Mouse (Mus musculus) c-Kit-positive CD71-positive TER-119-positive erythroid progenitor cells, embryonic 14.5 days (primary cell): ENCODE measurements at regions not wholly inside any gene's neighbourhood (a gene's known extent, or its start where the extent isn't known, plus 50 kb on each side); places are given as distances from the start of the nearest gene placed in this dataset.
"Not testable (repeated sequence)": the region's sequence is repeated elsewhere in the genome, so short reads cannot be mapped to it uniquely, and the experiment has no call there.

ENCODE experiments used
- DNase-seq: peaks from one replicate; pipeline ENCODE4 v3.0.0-alpha.2; 2013; ENCODE audit warnings: low spot score

DNA sequence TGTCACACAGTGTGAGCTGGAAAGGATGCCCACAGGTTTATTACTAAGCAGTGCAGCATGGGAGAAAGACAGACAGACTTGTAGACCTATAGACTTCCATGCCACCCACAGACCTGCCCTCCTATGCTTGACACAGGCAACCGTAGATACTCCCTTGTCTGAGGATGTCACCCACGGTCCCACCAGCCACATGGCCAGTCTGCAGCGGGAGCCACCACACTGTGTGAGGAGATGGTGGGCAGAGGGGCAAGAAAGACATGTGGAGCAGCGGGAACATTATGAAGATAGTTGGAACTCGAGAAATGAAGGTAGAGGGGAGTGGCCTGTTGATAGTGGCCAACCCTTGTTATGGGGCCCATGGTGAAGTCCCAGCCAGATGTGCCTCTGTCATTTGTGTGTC, 244.0 kb upstream of the Tusc1 start:
- DNase-seq: no peak

DNA sequence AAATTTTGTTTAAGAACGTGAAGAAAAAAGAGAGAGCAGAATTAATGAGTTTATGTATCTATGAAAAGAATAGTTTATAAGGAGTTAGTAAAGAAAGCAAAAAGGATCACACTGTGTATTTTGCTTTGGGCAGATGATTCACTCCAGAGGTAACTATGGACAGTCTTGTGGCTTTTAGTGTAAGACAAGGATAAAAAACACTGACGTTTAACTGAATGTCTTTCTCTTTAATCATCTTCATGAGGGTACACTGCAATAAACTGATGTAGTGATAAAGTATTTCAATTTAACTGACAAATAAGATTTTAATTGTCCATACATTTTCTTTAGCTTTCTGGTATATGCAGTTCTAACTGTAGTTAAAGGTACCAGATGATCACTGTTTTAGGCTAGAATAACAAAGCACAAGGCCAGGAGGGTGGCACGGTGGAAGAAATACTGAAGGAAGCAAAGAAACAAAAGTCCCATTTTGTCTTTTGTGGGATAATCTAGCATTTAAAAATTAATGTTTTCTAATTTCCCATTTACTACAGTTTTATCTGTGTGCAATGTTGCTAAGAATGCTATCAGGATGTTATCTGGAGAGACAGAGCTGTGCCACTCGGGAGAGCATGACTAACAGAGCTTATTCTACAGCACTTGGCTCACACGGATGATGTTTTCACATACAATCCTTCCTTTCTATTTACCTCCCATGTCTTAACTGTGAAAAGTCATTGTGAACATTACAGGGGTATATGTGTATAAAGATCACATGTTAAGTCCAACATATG, 232.4 kb upstream of the Tusc1 start:
- DNase-seq: no peak

DNA sequence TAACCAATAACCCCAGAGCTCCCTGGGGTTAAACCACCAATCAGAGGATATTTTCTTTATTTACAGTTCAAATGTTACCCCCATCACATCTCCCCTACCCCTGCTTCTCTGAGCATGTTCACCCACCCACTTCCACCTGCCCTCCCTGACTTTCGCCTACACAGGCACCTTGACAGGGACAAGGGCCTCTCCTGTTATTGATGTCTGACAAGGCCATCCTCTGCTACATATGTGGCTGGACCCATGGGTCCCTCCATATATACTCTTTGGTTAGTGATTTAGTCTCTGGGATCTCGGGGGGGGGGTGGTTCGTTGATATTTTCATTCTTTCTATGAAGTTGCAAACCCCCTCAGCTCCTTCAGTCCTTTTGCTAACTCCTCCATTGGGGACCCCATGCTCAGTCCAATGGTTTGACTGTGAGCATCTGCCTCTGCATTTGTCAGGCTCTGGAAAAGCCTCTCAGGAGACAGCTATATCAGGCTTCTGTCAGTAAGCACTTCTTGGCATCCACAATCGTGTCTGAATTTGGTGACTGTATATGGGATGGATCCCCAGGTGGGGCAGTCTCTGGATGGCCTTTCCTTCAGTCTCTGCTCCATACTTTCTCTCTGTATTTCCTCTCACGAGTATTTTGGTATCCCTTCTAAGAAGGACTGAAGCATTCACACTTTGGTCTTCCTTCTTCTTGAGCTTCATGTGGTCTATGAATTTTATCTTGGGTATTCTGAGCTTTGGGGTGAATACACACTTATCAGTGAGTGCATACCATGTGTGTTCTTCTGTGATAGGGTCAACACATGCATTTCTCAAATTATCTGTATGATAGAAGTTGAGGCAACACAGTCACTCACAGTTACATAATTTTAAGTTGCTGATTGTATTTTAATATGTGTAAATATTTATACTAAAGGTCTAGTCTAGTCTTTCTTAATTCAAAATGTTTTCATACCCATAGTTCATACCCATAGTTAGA, 220.8 kb upstream of the Tusc1 start:
- DNase-seq: peak; percentile 75

DNA sequence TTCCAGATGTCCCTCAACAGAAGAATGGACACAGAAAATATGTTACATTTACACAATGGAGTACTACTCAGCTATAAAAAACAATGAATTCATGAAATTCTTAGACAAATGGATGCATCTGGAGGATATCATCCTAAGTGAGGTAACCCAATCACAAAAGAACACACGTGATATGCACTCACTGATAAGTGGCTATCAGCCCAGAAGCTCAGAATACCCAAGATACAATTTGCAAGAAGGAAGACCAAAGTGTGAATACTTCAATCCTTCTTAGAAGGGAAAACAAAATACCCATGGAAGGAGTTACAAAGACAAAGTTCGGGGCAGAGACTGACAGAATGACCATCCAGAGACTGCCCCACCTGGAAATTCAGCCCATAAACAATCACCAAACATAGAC, 219.9 kb upstream of the Tusc1 start:
- DNase-seq: not testable (repeated sequence)

- no peak for DNase-seq
These were observed 217.3 kb upstream of the Tusc1 start for GRCm38 (mm10) chr4:93552489-93553160.

GRCm38 (mm10) chr4:93551086-93551485, 215.8 kb upstream of the Tusc1 start:
- DNase-seq: no peak

GRCm38 (mm10) chr4:93540588-93540987, 205.3 kb upstream of the Tusc1 start:
- peak; percentile 69 for DNase-seq

DNA sequence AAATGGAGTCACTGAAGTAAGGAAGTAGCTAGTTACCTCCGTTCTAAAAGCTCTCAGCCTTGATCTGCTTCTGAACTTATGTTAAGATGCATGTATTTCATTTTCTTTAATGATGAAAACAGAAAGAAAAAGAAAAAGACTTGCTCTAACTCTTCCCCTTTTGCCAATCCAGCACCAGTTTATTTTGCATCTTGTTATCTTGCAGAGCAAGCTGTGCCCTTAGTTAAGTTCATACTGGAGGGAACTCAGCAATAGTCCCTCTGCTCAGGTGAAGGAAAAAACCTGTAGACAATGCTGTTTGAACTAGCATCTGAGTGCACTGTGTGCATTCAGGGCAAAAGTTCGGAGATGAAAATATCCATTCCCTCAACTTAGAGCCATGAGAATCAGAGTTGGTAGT, 192.1 kb upstream of the Tusc1 start:
- DNase-seq: no peak

- no peak for DNase-seq
These were observed 185.3 kb upstream of the Tusc1 start for GRCm38 (mm10) chr4:93520454-93521100.

GRCm38 (mm10) chr4:93518925-93519324, 183.6 kb upstream of the Tusc1 start:
- DNase-seq: no peak

- DNase-seq: no peak
These were observed 175.5 kb upstream of the Tusc1 start for GRCm38 (mm10) chr4:93510771-93511170.

GRCm38 (mm10) chr4:93496871-93497270, 161.6 kb upstream of the Tusc1 start:
- peak; percentile 43 for DNase-seq

DNA sequence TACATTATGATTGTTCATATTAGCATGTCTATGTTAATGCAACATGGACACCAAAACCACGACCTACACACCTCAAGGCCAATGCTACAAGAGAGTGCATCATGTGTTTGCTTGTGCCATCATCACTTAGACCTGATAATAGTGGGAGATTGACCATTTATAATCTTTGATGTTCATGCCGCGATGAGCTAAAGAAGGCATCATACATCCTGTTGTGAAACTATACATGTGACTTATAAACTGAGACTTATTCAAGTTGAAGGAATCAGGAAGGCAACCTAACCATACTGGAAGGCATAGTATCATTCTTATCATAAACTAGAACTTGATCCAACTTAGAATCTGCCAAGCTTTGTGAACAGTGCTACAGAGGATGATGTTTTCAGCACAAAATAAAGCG, 159.0 kb upstream of the Tusc1 start:
- no peak for DNase-seq

DNA sequence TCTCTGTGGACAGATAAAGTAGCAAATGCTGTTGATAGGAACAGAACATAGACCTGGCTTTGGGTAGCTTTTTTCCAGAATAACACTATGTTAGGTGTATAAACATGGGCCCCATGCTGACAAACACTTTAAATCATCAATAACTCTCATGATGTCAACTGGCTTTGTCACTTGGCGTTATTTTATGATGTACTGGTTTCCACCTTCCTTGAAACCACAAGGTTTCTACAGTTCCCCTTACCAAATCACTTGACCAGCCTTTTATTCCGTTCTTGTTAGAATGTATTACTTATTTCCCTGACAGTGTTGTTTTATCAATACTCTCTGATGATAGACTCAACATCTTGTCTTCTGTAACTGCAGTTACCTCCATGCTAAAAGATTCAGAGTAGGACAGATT, 158.6 kb upstream of the Tusc1 start:
- no peak for DNase-seq

GRCm38 (mm10) chr4:93493326-93493725, 158.0 kb upstream of the Tusc1 start:
- no peak for DNase-seq

DNA sequence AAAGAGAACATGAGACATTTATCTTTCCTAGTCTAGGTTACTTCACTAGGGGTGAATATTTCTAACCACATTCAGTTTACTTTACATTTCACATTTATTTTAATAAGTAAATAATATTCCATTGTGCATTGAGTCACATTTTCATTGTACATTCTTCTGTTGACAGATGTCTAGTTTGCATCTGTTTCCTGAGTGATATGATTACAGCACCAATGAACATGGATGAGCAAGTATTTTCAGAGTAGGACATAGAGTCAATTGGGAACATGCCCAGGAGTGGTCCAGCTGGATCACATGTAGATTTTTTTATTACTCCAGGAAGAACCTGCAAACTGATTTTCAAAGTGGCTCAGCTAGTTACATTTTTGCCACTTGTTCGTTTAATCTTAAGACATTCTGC, 153.3 kb upstream of the Tusc1 start:
- DNase-seq: no peak

- DNase-seq: no peak
These were observed 151.1 kb upstream of the Tusc1 start for GRCm38 (mm10) chr4:93486455-93486854.

DNA sequence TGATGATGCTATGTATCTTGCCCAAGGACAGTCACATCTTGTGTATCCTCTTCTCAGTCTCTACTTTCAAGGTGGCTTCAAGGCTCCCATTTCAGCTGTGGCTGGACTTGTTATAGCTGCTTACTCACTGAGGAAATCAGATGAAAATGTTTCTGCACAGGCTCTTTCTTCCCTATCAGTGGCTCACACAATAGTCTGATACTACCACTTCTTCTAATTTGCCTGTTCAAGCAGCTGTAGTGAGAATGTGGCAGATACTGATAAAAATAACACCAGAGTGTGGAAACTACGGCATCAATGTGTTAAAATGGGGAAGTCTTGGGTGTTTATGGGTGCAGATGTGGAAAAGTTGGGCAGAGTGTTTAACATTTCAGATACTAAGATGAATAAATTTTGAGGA, 145.9 kb upstream of the Tusc1 start:
- DNase-seq: peak; percentile 82

- no peak for DNase-seq
These were observed 142.0 kb upstream of the Tusc1 start for GRCm38 (mm10) chr4:93477189-93477767.

DNA sequence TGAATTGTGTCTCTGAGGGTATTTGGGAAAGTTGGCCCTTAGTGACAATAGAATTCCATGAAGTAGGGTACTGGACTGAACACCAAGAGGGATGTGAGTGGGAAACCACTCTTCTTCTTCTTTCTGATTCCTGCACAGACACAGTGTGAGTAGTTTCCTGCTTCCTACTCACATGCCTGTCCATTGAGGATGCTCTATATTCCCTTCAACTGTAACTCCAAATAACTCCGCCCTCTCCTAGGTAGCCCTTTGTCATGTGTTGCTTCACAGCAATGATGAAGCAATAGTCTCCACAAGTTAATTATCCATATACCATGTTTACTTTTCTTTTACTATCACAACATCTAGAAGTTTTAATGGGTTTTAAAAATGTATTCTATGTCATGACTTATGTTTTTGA, 132.7 kb upstream of the Tusc1 start:
- DNase-seq: no peak

GRCm38 (mm10) chr4:93467424-93467823, 132.1 kb upstream of the Tusc1 start:
- DNase-seq: no peak

DNA sequence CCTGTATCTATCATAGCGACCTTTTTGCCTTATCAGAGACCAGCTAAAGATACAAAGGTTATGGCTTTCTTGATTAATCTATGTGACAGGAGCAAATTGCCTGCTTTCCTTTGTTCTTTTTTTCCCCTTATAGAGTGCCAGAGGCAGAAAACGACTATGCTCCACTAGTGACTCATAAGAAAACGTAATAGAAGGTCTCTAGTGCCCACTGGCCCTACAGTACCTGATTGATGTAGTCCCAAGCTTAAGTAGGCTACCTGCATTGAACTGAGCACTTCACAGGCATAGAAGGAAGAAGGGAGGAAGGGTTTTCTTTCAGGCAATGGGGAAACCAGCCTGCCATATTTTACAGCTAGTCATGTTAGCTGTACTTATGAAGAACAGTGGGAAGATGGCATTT, 116.0 kb upstream of the Tusc1 start:
- no peak for DNase-seq
